Comparison of ENCODE assay signal across 12 mouse cellular contexts in the genomic region with DNA sequence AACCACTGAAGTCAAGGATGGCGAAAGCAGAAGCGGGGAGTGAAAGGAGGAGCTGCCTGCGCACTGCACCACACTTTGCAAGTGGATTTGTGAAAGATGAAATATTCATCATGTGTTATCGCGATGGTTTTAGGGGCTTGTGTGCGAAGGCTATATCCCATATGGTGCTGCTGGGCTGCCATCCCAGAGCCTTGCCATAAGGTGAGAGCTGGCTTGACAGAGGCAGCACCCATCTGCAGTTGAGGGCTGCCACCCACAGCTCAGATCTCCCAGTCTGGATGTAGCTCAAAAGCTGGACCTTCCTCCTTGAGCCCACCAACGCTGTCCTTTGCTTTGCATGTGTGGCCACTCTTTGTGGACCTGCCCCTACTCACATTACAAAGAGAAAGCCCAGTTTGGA. TPM values are rescaled to one million over a fixed set of nuclear protein-coding genes. Genes with fewer than 3 reads are reported as not detected.
A peak's percentile ranks its signal among the peaks of the same experiment; 100 is the strongest.
DNase-seq lines count a peak whose midpoint lies in the region; ATAC-seq and TF ChIP-seq lines count a peak whose summit lies in the region.
"Had no signal": no experiment of that assay in that cellular context is flagged by ENCODE, and none has a peak within 500 bp of the region (broad histone marks: within the 10 kb centered on the region; RNA-seq: fewer than 3 reads in every experiment).

No protein-coding gene starts in this region.

- H3K9me3 ChIP-seq in lung, embryonic 16.5 days (ENCODE audit: control insufficient read depth, low read length): no peaks in the 10 kb centered on the region
- H3K9me3 ChIP-seq in forebrain, embryonic 13.5 days (replicated peaks): no peaks in the 10 kb centered on the region
- no peaks in the 10 kb centered on the region for H3K9me3 ChIP-seq in hindbrain, embryonic 14.5 days (ENCODE audit: control insufficient read depth, low read length)
- no peaks in the 10 kb centered on the region for H3K9me3 ChIP-seq in midbrain, embryonic 15.5 days
- H3K9me3 ChIP-seq in liver, postnatal 0 days (ENCODE audit: low read length): no peaks in the 10 kb centered on the region
- H3K9me3 ChIP-seq: limb, embryonic 13.5 days had no signal

- no peak for TF ChIP-seq EP300 in liver, postnatal 0 days (IDR thresholded peaks at IDR 0.05; ENCODE audit: low read depth)

- H3K9ac ChIP-seq in lung, embryonic 16.5 days (ENCODE audit: low read length): no peak overlapping the region
- no peak overlapping the region for H3K9ac ChIP-seq in forebrain, embryonic 13.5 days
- no peak overlapping the region for H3K9ac ChIP-seq in hindbrain, embryonic 14.5 days
- no peak overlapping the region for H3K9ac ChIP-seq in midbrain, embryonic 15.5 days
- no peak overlapping the region for H3K9ac ChIP-seq in liver, postnatal 0 days (replicated peaks)
- H3K9ac ChIP-seq: limb, embryonic 13.5 days had no signal

- H3K4me3 ChIP-seq in lung, embryonic 16.5 days (ENCODE audit: low read length): no peak overlapping the region
- H3K4me3 ChIP-seq in forebrain, embryonic 13.5 days: no peak overlapping the region
- no peak overlapping the region for H3K4me3 ChIP-seq in hindbrain, embryonic 14.5 days (replicated peaks; ENCODE audit: low read length)
- no peak overlapping the region for H3K4me3 ChIP-seq in midbrain, embryonic 15.5 days
- no peak overlapping the region for H3K4me3 ChIP-seq in liver, postnatal 0 days (ENCODE audit: low read depth, low read length)
- H3K4me3 ChIP-seq: limb, embryonic 13.5 days had no signal

- H3K36me3 ChIP-seq in lung, embryonic 16.5 days (ENCODE audit: control insufficient read depth, insufficient read depth, low read length): no peaks in the 10 kb centered on the region
- H3K36me3 ChIP-seq in forebrain, embryonic 13.5 days (ENCODE audit: poor library complexity, severe bottlenecking): no peaks in the 10 kb centered on the region
- no peaks in the 10 kb centered on the region for H3K36me3 ChIP-seq in hindbrain, embryonic 14.5 days (replicated peaks; ENCODE audit: control insufficient read depth, insufficient read depth)
- no peaks in the 10 kb centered on the region for H3K36me3 ChIP-seq in midbrain, embryonic 15.5 days (replicated peaks)
- H3K36me3 ChIP-seq in liver, postnatal 0 days (replicated peaks; ENCODE audit: insufficient read depth, low read length): no peaks in the 10 kb centered on the region
- H3K36me3 ChIP-seq: limb, embryonic 13.5 days had no signal

- peak overlapping the region; percentile 31; the same call in 1 of the 2 replicates for H3K27ac ChIP-seq in lung, embryonic 16.5 days (ENCODE audit: low read length)
- peak overlapping the region; percentile 70 for H3K27ac ChIP-seq in forebrain, embryonic 13.5 days
- peak overlapping the region; percentile 9; the same call in 1 of the 2 replicates for H3K27ac ChIP-seq in hindbrain, embryonic 14.5 days
- peak overlapping the region; percentile 34; the same call in 1 of the 2 replicates for H3K27ac ChIP-seq in midbrain, embryonic 15.5 days
- no peak overlapping the region for H3K27ac ChIP-seq in liver, postnatal 0 days (ENCODE audit: low read depth)
- H3K27ac ChIP-seq: limb, embryonic 13.5 days had no signal

- H3K4me1 ChIP-seq in lung, embryonic 16.5 days (replicated peaks; ENCODE audit: control insufficient read depth, insufficient read depth, low read length): peaks cover 4% of the 10 kb centered on the region; the same call in 1 of the 2 replicates
- H3K4me1 ChIP-seq in forebrain, embryonic 13.5 days: peaks cover 56% of the 10 kb centered on the region
- peaks cover 29% of the 10 kb centered on the region for H3K4me1 ChIP-seq in hindbrain, embryonic 14.5 days (replicated peaks; ENCODE audit: control insufficient read depth, insufficient read depth, low read length)
- peaks cover 34% of the 10 kb centered on the region for H3K4me1 ChIP-seq in midbrain, embryonic 15.5 days
- no peaks in the 10 kb centered on the region for H3K4me1 ChIP-seq in liver, postnatal 0 days (ENCODE audit: insufficient read depth)

- peaks cover 3% of the 10 kb centered on the region; the same call in 1 of the 2 replicates for H3K27me3 ChIP-seq in lung, embryonic 16.5 days (ENCODE audit: control insufficient read depth, insufficient read depth, low read depth, low read length)
- H3K27me3 ChIP-seq in forebrain, embryonic 13.5 days: no peaks in the 10 kb centered on the region
- H3K27me3 ChIP-seq in hindbrain, embryonic 14.5 days (ENCODE audit: control insufficient read depth, insufficient read depth, low read length): no peaks in the 10 kb centered on the region
- no peaks in the 10 kb centered on the region for H3K27me3 ChIP-seq in midbrain, embryonic 15.5 days (replicated peaks)
- no peaks in the 10 kb centered on the region for H3K27me3 ChIP-seq in liver, postnatal 0 days (ENCODE audit: insufficient read depth, low read length)
- H3K27me3 ChIP-seq: limb, embryonic 13.5 days had no signal

- no peak overlapping the region for H3K4me2 ChIP-seq in lung, embryonic 16.5 days (ENCODE audit: low read depth, low read length)
- H3K4me2 ChIP-seq in forebrain, embryonic 13.5 days: no peak overlapping the region
- H3K4me2 ChIP-seq in hindbrain, embryonic 14.5 days (replicated peaks): no peak overlapping the region
- no peak overlapping the region for H3K4me2 ChIP-seq in midbrain, embryonic 15.5 days
- no peak overlapping the region for H3K4me2 ChIP-seq in liver, postnatal 0 days (ENCODE audit: low read depth, low read length)
- H3K4me2 ChIP-seq: limb, embryonic 13.5 days had no signal

- TF ChIP-seq CTCF in liver, postnatal 0 days (IDR thresholded peaks at IDR 0.05; ENCODE audit: low read depth): no peak

- DNase-seq in lung, postnatal 36 days: no peak
- no peak for DNase-seq in hindbrain, embryonic 14.5 days (ENCODE audit: low spot score)
- DNase-seq in liver, postnatal 0 days: no peak
- DNase-seq in right cerebral cortex, postnatal 25 days: no peak
- DNase-seq: heart, adult 18-20 months; kidney, postnatal 25 days; right cerebral cortex, postnatal 4 days had no signal

- ATAC-seq in lung, embryonic 16.5 days (ENCODE audit: low read depth): peak; percentile 70
- ATAC-seq in forebrain, embryonic 13.5 days: peak; percentile 54
- ATAC-seq in hindbrain, embryonic 14.5 days (ENCODE audit: low FRiP score): no peak
- no peak for ATAC-seq in midbrain, embryonic 15.5 days (replicated peaks)
- no peak for ATAC-seq in liver, postnatal 0 days
- ATAC-seq: intestine, postnatal 0 days had no signal

- 47% methylated on average over 7 of the region's 7 CpGs for WGBS in lung, embryonic 16.5 days
- 53% methylated on average over 7 of the region's 7 CpGs for WGBS in forebrain, embryonic 13.5 days
- WGBS in hindbrain, embryonic 14.5 days: 36% methylated on average over 7 of the region's 7 CpGs
- WGBS in midbrain, embryonic 15.5 days: 40% methylated on average over 7 of the region's 7 CpGs
- 78% methylated on average over 7 of the region's 7 CpGs for WGBS in liver, postnatal 0 days (ENCODE audit: insufficient replicate concordance)

RNA-seq across cellular contexts. Expression of a gene that starts 58.2 kb away (rescaled TPM):
- 62.2 and 68.6 TPM in 2 replicates for polyA plus RNA-seq in lung, embryonic 16.5 days (2015; fragmentation: Nextera tagmentation; extraction: Ambion mirVana)
- polyA plus RNA-seq in forebrain, embryonic 13.5 days (2015; fragmentation: Nextera tagmentation; extraction: Ambion mirVana): 199 and 207 TPM in 2 replicates
- polyA plus RNA-seq in hindbrain, embryonic 14.5 days (2014; fragmentation: Nextera tagmentation; extraction: Ambion mirVana): 125 and 150 TPM in 2 replicates
- 177 and 182 TPM in 2 replicates for polyA plus RNA-seq in midbrain, embryonic 15.5 days (2015; fragmentation: Nextera tagmentation; extraction: Ambion mirVana)
- polyA plus RNA-seq in liver, postnatal 0 days (2015; fragmentation: Nextera tagmentation; extraction: Ambion mirVana): 12.1 and 13.6 TPM in 2 replicates

Comparison
In these comparisons a context has a peak if more than half of its experiments do, and no peak if none do; other contexts are left out.
1. ATAC-seq: peak in lung, embryonic 16.5 days (single experiment) and forebrain, embryonic 13.5 days (single experiment); none in hindbrain, embryonic 14.5 days (single experiment), midbrain, embryonic 15.5 days (single experiment) and liver, postnatal 0 days (single experiment).